Mouse (Mus musculus) cerebellum, adult 2 months (tissue): ENCODE measurements around the gene Psmc3ip.

Source experiments
- CTCF ChIP-seq: fragments of 200-500 bp; IDR thresholded peaks from 2 replicates; pipeline ENCODE4 v1.5.1; 2011; ENCODE audit warnings: low read depth, mild to moderate bottlenecking, control low read depth, low read length, moderate library complexity, borderline replicate concordance; ENCODE audit not compliant: insufficient read depth
- POLR2A ChIP-seq: fragments of 200-500 bp; IDR thresholded peaks from 2 replicates; pipeline ENCODE4 v1.6.1; 2011; ENCODE audit warnings: low read length, control low read depth, borderline replicate concordance; ENCODE audit not compliant: insufficient read depth

- TF ChIP-seq CTCF (no peak), POLR2A (no peak)
Measured at GRCm38 (mm10) chr11:101051617-101052016, 43.6 kb downstream of the Psmc3ip start.
